Mouse (Mus musculus) splenic B cell, adult 2 months (primary cell): ENCODE data around the gene Akt1.

ENCODE experiments used
- DNase-seq: peaks from one replicate; pipeline ENCODE4 v3.0.0-alpha.2; 2011; ENCODE audit warnings: low read depth, low spot score
- H3K27me3 ChIP-seq: 2 replicates; pipeline ENCODE4 v1.6.1; 2012; ENCODE audit warnings: mild to moderate bottlenecking, low read length, moderate library complexity, mixed read lengths; ENCODE audit not compliant: control insufficient read depth, poor library complexity, insufficient read depth, severe bottlenecking
- H3K36me3 ChIP-seq: 2 replicates; pipeline ENCODE4 v1.6.1; 2012; ENCODE audit warnings: mild to moderate bottlenecking, low read length, moderate library complexity, mixed read lengths; ENCODE audit not compliant: control insufficient read depth, poor library complexity, insufficient read depth, severe bottlenecking

Akt1 gene

DNA sequence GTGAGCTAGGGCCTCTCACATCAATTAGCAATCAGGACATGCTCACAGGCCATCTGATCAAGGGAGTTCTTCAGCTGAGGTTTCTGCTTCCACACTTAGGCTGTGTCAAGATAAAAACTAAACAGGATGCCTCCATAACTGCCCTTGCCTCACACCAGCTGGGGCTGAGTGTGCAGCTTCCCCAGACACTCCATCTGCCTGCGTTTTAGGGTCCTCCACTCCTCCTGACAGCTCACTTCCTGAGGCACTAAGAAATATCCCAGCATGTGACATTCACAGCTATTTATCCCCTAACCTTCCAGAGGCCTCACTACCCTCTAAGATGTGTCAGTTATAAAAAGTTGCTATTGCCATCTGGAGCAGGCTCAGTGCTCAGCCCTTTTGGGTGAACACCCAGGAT lies 43.2 kb downstream of the Akt1 start:
- no peaks in the 10 kb centered on the region for H3K36me3 ChIP-seq
- DNase-seq: no peak
- H3K27me3 ChIP-seq: no peaks in the 10 kb centered on the region

DNA sequence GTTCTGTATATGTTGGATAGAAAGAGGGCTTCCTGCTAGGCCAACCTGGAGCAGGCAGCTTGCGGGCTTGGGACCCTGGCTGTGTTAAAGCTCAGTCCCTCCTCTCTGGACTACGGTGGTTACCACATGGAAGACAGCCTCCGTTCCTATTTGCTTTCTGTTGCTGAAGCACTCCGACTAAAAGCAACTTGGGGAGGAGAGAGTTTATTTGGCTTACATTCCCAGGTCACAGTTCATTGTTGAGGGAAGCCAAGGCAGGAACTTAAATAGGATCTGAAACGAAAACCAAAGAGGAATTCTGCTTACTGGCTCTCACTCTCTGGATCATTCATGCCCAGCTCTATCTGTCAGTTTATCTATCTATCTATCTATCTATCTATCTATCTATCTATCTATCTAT lies 43.9 kb downstream of the Akt1 start:
- Histone ChIP-seq H3K36me3 (no peaks in the 10 kb centered on the region), H3K27me3 (no peaks in the 10 kb centered on the region)
- no peak for DNase-seq

DNA sequence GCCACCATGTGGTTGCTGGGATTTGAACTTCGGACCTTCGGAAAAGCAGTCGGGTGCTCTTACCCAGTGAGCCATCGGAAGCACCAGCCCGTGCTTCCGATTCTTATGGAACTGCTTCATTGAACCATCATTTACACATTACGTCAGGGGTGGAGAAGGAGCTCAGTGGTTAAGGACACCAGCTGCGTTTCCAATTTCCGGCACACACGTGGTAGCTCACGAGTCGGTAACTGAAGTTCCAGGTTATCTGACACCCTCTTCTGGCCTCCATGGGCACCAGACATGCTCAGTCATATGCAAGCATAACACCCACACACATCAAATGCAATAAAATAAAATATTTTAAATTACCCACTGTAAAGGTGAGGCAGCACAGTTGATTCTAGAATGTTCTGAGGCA lies 44.7 kb downstream of the Akt1 start:
- Histone ChIP-seq H3K27me3 (no peaks in the 10 kb centered on the region), H3K36me3 (no peaks in the 10 kb centered on the region)
- DNase-seq: no peak

GRCm38 (mm10) chr12:112628928-112629721 lies 45.6 kb downstream of the Akt1 start:
- H3K36me3 ChIP-seq: no peaks in the 10 kb centered on the region
- DNase-seq: peak; percentile 78

DNA sequence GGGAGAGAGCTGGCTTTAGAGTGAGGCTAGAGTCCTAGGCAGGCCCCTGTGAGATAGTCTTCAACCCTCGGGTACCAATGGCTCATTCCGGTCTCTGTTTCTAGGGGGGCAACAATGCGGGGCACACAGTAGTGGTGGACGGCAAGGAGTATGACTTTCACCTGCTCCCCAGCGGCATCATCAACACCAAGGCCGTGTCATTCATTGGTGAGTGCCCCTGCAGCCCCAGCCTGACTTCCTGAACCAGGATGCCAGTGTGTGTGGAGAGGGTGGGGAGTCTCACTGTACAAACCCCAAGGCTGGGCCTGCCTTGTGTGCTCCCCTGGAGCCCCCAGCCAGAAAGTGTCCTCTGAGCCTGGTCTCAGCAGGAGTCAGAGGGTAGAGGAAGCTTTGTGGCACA lies 46.5 kb downstream of the Akt1 start:
- Histone ChIP-seq H3K36me3 (no peaks in the 10 kb centered on the region), H3K27me3 (no peaks in the 10 kb centered on the region)
- no peak for DNase-seq

More at GRCm38 (mm10) chr12:112628928-112629721, 45.6 kb downstream of the Akt1 start:
- H3K27me3 ChIP-seq: no peaks in the 10 kb centered on the region

DNA sequence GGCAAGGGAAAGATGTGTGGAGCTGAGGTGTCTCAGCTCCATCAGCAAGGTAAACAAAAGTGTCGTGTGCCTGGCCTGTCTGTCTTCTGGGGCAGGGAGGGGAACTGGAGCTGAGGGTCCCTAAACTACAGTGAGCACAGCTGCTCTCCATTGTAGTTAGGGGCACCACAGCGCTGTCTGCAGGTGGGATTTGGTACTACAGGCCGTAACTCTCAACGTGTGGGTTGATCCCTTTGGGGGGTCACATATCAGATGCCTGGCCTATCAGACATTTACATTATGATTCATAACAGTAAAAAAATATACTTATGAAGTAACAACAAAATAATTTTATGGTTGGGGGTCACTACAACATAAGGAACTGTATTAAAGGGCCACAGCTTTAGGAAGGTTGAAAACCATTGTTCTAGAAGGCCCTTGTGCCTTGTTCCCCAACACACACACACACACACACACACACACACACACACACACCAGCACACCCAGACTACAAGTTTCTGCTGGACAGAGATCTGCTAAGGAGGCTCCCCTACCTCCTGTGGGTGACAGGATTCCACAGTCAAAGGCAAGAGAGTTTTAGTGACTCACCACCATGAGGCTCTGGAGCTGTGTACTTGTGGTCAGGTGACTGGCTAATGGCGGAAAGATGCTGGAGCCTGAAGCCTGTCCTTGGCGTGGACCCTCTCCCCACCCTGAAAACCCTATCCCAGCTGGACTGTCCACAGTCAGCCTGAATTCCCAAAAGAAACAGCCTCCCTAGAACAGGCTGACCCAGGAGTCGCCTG lies 47.4 kb downstream of the Akt1 start:
- no peaks in the 10 kb centered on the region for H3K27me3 ChIP-seq
- peak; percentile 58 for DNase-seq
- no peaks in the 10 kb centered on the region for H3K36me3 ChIP-seq

GRCm38 (mm10) chr12:112626455-112626854 lies 48.2 kb downstream of the Akt1 start:
- Histone ChIP-seq H3K27me3 (no peaks in the 10 kb centered on the region), H3K36me3 (no peaks in the 10 kb centered on the region)
- no peak for DNase-seq

DNA sequence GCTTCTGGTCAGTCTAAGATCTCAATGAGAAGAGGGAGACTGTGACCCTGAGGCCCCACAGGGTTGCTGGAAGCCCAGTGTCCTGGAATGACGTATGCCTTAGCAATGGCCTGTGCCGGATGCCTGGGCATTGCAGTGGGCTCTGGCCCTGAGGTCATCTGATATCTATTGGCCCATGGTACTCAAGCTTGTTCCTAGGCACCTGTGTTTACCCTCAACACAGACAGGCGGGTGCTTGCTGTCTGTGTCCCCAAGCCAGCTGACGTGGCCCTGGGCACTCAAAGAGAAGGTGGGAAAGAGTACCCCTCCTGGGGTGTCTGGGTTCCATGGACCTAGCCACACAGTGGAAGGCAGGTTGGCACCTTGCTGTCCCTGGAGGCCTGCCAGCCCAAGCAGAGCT lies 49.0 kb downstream of the Akt1 start:
- H3K27me3 ChIP-seq: no peaks in the 10 kb centered on the region
- H3K36me3 ChIP-seq: no peaks in the 10 kb centered on the region
- no peak for DNase-seq

GRCm38 (mm10) chr12:112623742-112624141 lies 50.9 kb downstream of the Akt1 start:
- DNase-seq: peak; percentile 78
- Histone ChIP-seq H3K36me3 (no peaks in the 10 kb centered on the region), H3K27me3 (no peaks in the 10 kb centered on the region)

- DNase-seq: no peak
- H3K36me3 ChIP-seq: no peaks in the 10 kb centered on the region
Measured at GRCm38 (mm10) chr12:112621900-112622299, 52.8 kb downstream of the Akt1 start.

GRCm38 (mm10) chr12:112620354-112621061 lies 54.2 kb downstream of the Akt1 start:
- H3K36me3 ChIP-seq: no peaks in the 10 kb centered on the region
- no peak for DNase-seq
- H3K27me3 ChIP-seq: no peaks in the 10 kb centered on the region

More at GRCm38 (mm10) chr12:112621900-112622299, 52.8 kb downstream of the Akt1 start:
- no peaks in the 10 kb centered on the region for H3K27me3 ChIP-seq

DNA sequence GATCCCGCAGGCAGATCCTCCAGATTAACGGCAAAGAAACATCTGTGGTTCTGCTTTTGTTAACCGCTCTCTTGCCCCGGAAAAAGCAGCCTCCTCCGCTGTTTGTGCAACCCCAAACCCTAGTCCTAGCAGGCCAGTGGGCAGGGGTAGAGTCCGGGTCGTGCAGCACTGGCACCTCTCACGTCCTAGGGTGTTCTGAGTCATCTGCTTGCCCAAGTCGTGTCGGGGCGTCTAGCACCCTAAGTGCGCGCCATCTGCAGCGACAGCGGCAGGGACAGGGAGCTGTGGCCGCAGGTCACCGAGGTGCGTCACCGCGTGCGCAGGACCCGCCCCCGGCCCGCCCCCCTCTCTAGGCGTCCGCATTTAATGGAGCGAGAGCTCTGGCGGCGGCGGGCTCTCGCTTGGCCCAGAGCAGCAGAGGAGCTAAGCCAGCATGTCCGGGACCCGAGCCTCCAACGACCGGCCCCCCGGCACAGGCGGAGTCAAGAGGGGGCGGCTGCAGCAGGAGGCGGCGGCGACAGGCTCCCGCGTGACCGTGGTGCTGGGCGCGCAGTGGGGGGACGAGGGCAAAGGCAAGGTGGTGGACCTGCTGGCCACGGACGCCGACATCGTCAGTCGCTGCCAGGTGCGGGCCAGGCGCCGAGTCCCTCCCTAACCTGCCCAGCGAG lies 54.9 kb downstream of the Akt1 start, which contains the start of gene Adssl1:
Adssl1 (plus strand) TSS at position 360 of the 668 bp plus-strand sequence.
- peak; percentile 78 for DNase-seq
- H3K36me3 ChIP-seq: no peaks in the 10 kb centered on the region
- H3K27me3 ChIP-seq: no peaks in the 10 kb centered on the region

DNA sequence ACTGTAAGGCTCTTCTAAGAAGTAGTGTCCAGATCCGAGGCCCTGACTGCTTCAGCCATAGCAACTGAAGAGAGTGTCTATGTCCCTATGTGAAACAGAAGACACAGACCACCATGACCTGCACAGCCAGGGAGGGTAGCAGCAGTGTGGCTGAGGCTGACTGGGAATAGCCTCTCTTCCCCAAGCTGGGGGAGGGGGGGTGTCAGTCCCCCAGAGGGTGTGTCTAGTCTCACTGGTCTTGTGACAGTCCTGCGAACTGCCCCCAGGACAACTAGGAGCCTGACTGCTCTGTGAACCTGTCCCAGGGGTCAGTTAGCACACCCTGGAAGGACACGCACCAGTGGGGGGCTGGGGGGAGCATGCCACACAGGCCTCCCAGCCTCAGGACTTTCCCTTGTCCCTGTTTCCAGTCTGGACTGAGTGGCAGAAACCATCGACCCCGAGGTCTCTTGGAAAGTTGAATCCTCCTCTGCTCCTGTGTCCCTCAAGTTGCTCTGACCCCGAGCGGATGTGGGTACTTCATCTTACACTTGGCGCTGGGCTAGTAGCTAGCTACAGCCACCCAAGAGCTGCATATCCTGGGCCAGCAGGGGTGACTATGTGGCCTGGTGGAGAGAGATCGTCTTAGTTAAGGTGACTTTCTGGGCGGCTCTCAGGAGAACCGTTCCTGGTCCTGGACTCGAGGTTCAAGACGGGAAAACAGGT lies 55.6 kb downstream of the Akt1 start:
- H3K27me3 ChIP-seq: no peaks in the 10 kb centered on the region
- H3K36me3 ChIP-seq: no peaks in the 10 kb centered on the region
- DNase-seq: peak; percentile 49

GRCm38 (mm10) chr12:112617898-112618380 lies 56.7 kb downstream of the Akt1 start:
- H3K27me3 ChIP-seq: no peaks in the 10 kb centered on the region
- H3K36me3 ChIP-seq: no peaks in the 10 kb centered on the region
- peak; percentile 93 for DNase-seq
